Mouse (Mus musculus) kidney, adult 2 months (tissue): Measurements from ENCODE around the gene Ino80e.

ENCODE experiments used
- CTCF ChIP-seq: fragments of 200-500 bp; conservative IDR thresholded peaks from 2 replicates; pipeline ENCODE4 v1.5.1; 2011; ENCODE audit warnings: low read depth, mild to moderate bottlenecking, control low read depth, low read length, moderate library complexity, mixed read lengths; ENCODE audit not compliant: insufficient read depth, insufficient read length
- POLR2A ChIP-seq: fragments of 200-500 bp; IDR thresholded peaks from one replicate; pipeline ENCODE4 v1.6.1; 2011; ENCODE audit warnings: low read depth, low read length, control low read depth

- TF ChIP-seq POLR2A (no peak), CTCF (no peak)
Observed at GRCm38 (mm10) chr7:126897390-126898101, 35.4 kb upstream of the Ino80e start.
